Mouse (Mus musculus) heart, embryonic 15.5 days (tissue): ENCODE results near the gene Rgcc. TPM values are rescaled to one million over a fixed set of nuclear protein-coding genes. Genes with fewer than 3 reads are reported as not detected.
A peak's percentile ranks its signal among the peaks of the same experiment; 100 is the strongest.

Experiments used
- ATAC-seq: fragments of 200-750 bp; cut with Nextera tagmentation; replicated peaks from 2 replicates; pipeline ENCODE4 v1.8.0; 2017; ENCODE audit warnings: low read depth, moderate TSS enrichment; ENCODE audit not compliant: insufficient number of reproducible peaks, insufficient read depth, low FRiP score
- H3K27ac ChIP-seq: fragments of 300-500 bp; sonication (generic); 2 replicates; pipeline ENCODE4 v1.5.1; 2015; ENCODE audit warnings: mild to moderate bottlenecking, inconsistent platforms
- H3K27me3 ChIP-seq: fragments of 300-500 bp; sonication (generic); 2 replicates; pipeline ENCODE4 v1.6.1; 2015; ENCODE audit warnings: inconsistent platforms
- H3K36me3 ChIP-seq: fragments of 300-500 bp; sonication (generic); 2 replicates; pipeline ENCODE4 v1.6.1; 2015; ENCODE audit warnings: mild to moderate bottlenecking, inconsistent platforms
- H3K4me1 ChIP-seq: fragments of 300-500 bp; sonication (generic); replicated peaks from 2 replicates; pipeline ENCODE4 v1.6.1; 2015; ENCODE audit warnings: inconsistent platforms
- H3K4me2 ChIP-seq: fragments of 300-500 bp; sonication (generic); 2 replicates; pipeline ENCODE4 v1.6.1; 2015; ENCODE audit warnings: inconsistent platforms, mild to moderate bottlenecking, moderate library complexity
- H3K4me3 ChIP-seq: fragments of 300-500 bp; sonication (generic); 2 replicates; pipeline ENCODE4 v1.5.1; 2015; ENCODE audit warnings: mild to moderate bottlenecking, inconsistent platforms
- H3K9ac ChIP-seq: fragments of 300-500 bp; sonication (generic); 2 replicates; pipeline ENCODE4 v1.6.1; 2015; ENCODE audit warnings: mild to moderate bottlenecking, inconsistent platforms
- H3K9me3 ChIP-seq: fragments of 300-500 bp; sonication (generic); replicated peaks from 2 replicates; pipeline ENCODE4 v1.6.1; 2016; ENCODE audit warnings: inconsistent platforms
- WGBS: fragments of 180-500 bp; shearing (Covaris S2); methylation state at CpG from one replicate; pipeline ENCODE4 v1.1.7; 2015; ENCODE audit warnings: mixed read lengths; 5-methylcytosine and 5-hydroxymethylcytosine counted together
- polyA plus RNA-seq: library from polyadenylated mRNA; unstranded; fragments of >200 nt; fragmentation: Nextera tagmentation; extraction: Ambion mirVana; gene quantifications from 2 replicates; pipeline ENCODE4 v1.2.1, GENCODE M21; 2015

Rgcc gene
- polyA plus RNA-seq, 1 experiment from 2014 or later: 23.8 TPM

- Histone ChIP-seq H3K36me3 (no peaks in the 10 kb centered on the region), H3K9ac (no peak overlapping the region), H3K9me3 (peaks cover 3% of the 10 kb centered on the region; the same call in 1 of the 2 replicates), H3K4me3 (no peak overlapping the region), H3K4me1 (peaks cover 14% of the 10 kb centered on the region), H3K4me2 (no peak overlapping the region), H3K27ac (no peak overlapping the region), H3K27me3 (0 out of 2 replicates have a peak, but pooled peaks cover 2% of the 10 kb centered on the region)
- peak; percentile 32 for ATAC-seq
- 55% methylated on average over 4 of the region's 4 CpGs for WGBS
Observed at GRCm38 (mm10) chr14:79241057-79241570, 60.3 kb downstream of the Rgcc start.

DNA sequence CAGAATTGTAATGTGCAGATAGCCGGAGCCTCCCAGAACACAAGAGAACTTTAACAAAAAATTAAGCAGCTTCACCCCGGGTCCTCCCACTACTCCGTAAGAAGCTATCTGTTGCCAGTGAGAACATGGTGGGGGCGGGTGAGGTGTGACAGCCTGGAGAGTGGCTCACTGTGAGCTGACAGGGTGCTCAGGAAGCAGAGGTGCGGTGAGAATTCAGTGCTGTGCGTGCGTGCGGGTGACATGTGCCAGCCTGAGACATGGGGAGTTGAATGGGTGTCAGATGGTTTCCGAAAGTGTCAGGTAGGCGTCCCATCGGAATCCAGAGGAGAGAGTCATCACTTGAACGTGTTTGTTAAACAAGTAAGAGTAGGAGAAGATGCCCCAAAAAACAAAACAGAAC is 62.0 kb downstream of the Rgcc start:
- 51% methylated on average over 12 of the region's 12 CpGs for WGBS
- H3K4me1 ChIP-seq: peaks cover 14% of the 10 kb centered on the region
- no peak overlapping the region for H3K9ac ChIP-seq
- no peak overlapping the region for H3K4me3 ChIP-seq
- ATAC-seq: 0 out of 2 replicates have a peak, but pooled peaks have one; percentile 23
- no peaks in the 10 kb centered on the region for H3K36me3 ChIP-seq
- H3K27me3 ChIP-seq: peaks cover 5% of the 10 kb centered on the region; the same call in 1 of the 2 replicates
- 0 out of 2 replicates have a peak overlapping the region, but pooled peaks have one; percentile 5 for H3K27ac ChIP-seq
- no peak overlapping the region for H3K4me2 ChIP-seq
- H3K9me3 ChIP-seq: peaks cover 3% of the 10 kb centered on the region; the same call in 1 of the 2 replicates

Other genes starting within 250 kb of the Rgcc start
- gene Zfp957, start 54.3 kb downstream of the Rgcc start, polyA plus RNA-seq: not detected in 2 replicates
- 19.1 and 19.3 TPM in 2 replicates for gene Naa16, start 89.1 kb upstream of the Rgcc start, polyA plus RNA-seq
- gene Mtrf1, start 96.1 kb upstream of the Rgcc start, polyA plus RNA-seq: 9.4 and 9.7 TPM in 2 replicates
- 7.2 and 8.6 TPM in 2 replicates for gene Kbtbd7, start 124.9 kb upstream of the Rgcc start, polyA plus RNA-seq
- gene Kbtbd6, start 150.2 kb upstream of the Rgcc start, polyA plus RNA-seq: 1.6 and 2.0 TPM in 2 replicates
- gene Elf1, start 179.5 kb upstream of the Rgcc start, polyA plus RNA-seq: 7.8 and 12.4 TPM in 2 replicates
- 24.0 and 25.7 TPM in 2 replicates for gene Wbp4, start 179.9 kb upstream of the Rgcc start, polyA plus RNA-seq